Mouse (Mus musculus): ENCODE data around the gene Pik3r6.

DNA sequence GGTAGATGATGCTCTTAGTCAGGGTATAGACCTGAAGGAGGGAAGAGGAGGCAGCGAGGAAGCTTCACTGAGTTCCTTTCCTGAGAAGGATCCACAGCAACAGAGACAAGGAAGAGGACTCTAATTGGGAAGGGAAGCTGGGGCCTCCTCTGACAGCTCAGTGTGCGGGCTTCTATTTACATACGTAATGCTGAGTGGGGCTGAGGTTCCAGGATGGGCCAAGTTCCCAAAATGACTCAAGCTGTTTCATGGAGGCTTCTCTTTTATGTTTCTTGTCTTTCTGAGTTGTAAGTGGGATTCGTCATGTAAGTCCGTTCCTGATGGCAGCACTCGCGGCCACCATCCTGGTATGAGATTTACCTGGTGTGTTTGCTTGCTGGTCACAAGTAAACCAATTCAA lies 27.1 kb upstream of the Pik3r6 start:
- TF ChIP-seq SMC3 (IDR thresholded peaks at IDR 0.05; ENCODE audit: low read depth, low read length) (no peak), GABPA (IDR thresholded peaks at IDR 0.05; ENCODE audit: low read depth, low read length) (no peak), CTCF (IDR thresholded peaks at IDR 0.05 in 2 of 3, conservative IDR thresholded peaks at IDR 0.05 in 1 of 3; ENCODE audit: control insufficient read depth in 1 of 3, insufficient read depth in 1 of 3, low read depth in 2 of 3, low read length in 3 of 3, poor library complexity in 1 of 3, severe bottlenecking in 1 of 3) (no peak), HCFC1 (IDR thresholded peaks at IDR 0.05; ENCODE audit: low read depth, low read length) (no peak), POLR2A (IDR thresholded peaks at IDR 0.05; ENCODE audit: control insufficient read depth in 1 of 2, insufficient read depth in 1 of 2, low read depth in 1 of 2, low read length in 2 of 2, poor library complexity in 1 of 2) (no peak), MEF2A (IDR thresholded peaks at IDR 0.05; ENCODE audit: extremely low read depth, insufficient replicate concordance, low read depth, low read length, poor library complexity, severe bottlenecking) (no peak)
